Mouse (Mus musculus): Measurements from ENCODE around the gene Atoh8. TPM values are rescaled to one million over a fixed set of nuclear protein-coding genes. Genes with fewer than 3 reads are reported as not detected.

Gene Atoh8
- not detected for polyA plus RNA-seq (2017; shearing (Covaris generic))

- ATAC-seq = no peak
These were observed at the start of gene Atoh8 for GRCm38 (mm10) chr6:72235098-72235806. Gene Atoh8, minus strand, starts transcription at chr6:72235577.

GRCm38 (mm10) chr6:72283914-72284313 is 48.5 kb upstream of the Atoh8 start:
- no peak for ATAC-seq

- no peak for ATAC-seq
These were observed 45.1 kb upstream of the Atoh8 start for GRCm38 (mm10) chr6:72280410-72280998.

- no peak for ATAC-seq
These were observed 44.1 kb upstream of the Atoh8 start for GRCm38 (mm10) chr6:72279505-72279904.

- no peak for ATAC-seq
These were observed 43.5 kb upstream of the Atoh8 start for GRCm38 (mm10) chr6:72278835-72279234.

GRCm38 (mm10) chr6:72277508-72278166 is 42.3 kb upstream of the Atoh8 start:
- no peak for ATAC-seq

GRCm38 (mm10) chr6:72276972-72277441 is 41.6 kb upstream of the Atoh8 start:
- no peak for ATAC-seq

GRCm38 (mm10) chr6:72276141-72276540 is 40.8 kb upstream of the Atoh8 start:
- no peak for ATAC-seq

GRCm38 (mm10) chr6:72275527-72275926 is 40.1 kb upstream of the Atoh8 start:
- ATAC-seq = no peak

GRCm38 (mm10) chr6:72273153-72273552 is 37.8 kb upstream of the Atoh8 start:
- no peak for ATAC-seq

- no peak for ATAC-seq
These were observed 36.9 kb upstream of the Atoh8 start for GRCm38 (mm10) chr6:72272161-72272696.

GRCm38 (mm10) chr6:72270952-72271519 is 35.7 kb upstream of the Atoh8 start:
- ATAC-seq = no peak

- no peak for ATAC-seq
These were observed 34.9 kb upstream of the Atoh8 start for GRCm38 (mm10) chr6:72270258-72270657.

- ATAC-seq = no peak
These were observed 32.9 kb upstream of the Atoh8 start for GRCm38 (mm10) chr6:72268149-72268847.

GRCm38 (mm10) chr6:72265664-72266063 is 30.3 kb upstream of the Atoh8 start:
- no peak for ATAC-seq

- ATAC-seq = no peak
These were observed 28.4 kb upstream of the Atoh8 start for GRCm38 (mm10) chr6:72263679-72264265.

- ATAC-seq = no peak
These were observed 26.4 kb upstream of the Atoh8 start for GRCm38 (mm10) chr6:72261683-72262320.

- ATAC-seq = peak; percentile 64
These were observed 25.8 kb upstream of the Atoh8 start for GRCm38 (mm10) chr6:72260981-72261682.

GRCm38 (mm10) chr6:72259474-72259873 is 24.1 kb upstream of the Atoh8 start:
- ATAC-seq = no peak

- no peak for ATAC-seq
These were observed 19.9 kb upstream of the Atoh8 start for GRCm38 (mm10) chr6:72255294-72255693.

GRCm38 (mm10) chr6:72254588-72255075 is 19.3 kb upstream of the Atoh8 start:
- no peak for ATAC-seq

Data from inflammation-experienced regulatory T-cells, adult 6 months (primary cell).